Mouse (Mus musculus) neural tube, embryonic 13.5 days (tissue): ENCODE results near the gene Dbi. TPM values are rescaled to one million over a fixed set of nuclear protein-coding genes. Genes with fewer than 3 reads are reported as not detected.
"Not testable (repeated sequence)": the region's sequence is repeated elsewhere in the genome, so short reads cannot be mapped to it uniquely, and the experiment has no call there.

Source experiments
- ATAC-seq: fragments of 200-750 bp; cut with Nextera tagmentation; 2 replicates; pipeline ENCODE4 v1.8.0; 2017; ENCODE audit warnings: low read depth, mild to moderate bottlenecking, moderate TSS enrichment, moderate library complexity
- H3K27ac ChIP-seq: fragments of 300-500 bp; sonication (generic); replicated peaks from 2 replicates; pipeline ENCODE4 v1.5.1; 2015; ENCODE audit warnings: moderate library complexity, mild to moderate bottlenecking, inconsistent platforms
- H3K27me3 ChIP-seq: fragments of 300-500 bp; sonication (generic); 2 replicates; pipeline ENCODE4 v1.6.1; 2015; ENCODE audit warnings: mild to moderate bottlenecking, inconsistent platforms
- H3K36me3 ChIP-seq: fragments of 300-500 bp; sonication (generic); 2 replicates; pipeline ENCODE4 v1.6.1; 2015; ENCODE audit warnings: mild to moderate bottlenecking, inconsistent platforms
- H3K4me1 ChIP-seq: fragments of 300-500 bp; sonication (generic); replicated peaks from 2 replicates; pipeline ENCODE4 v1.6.1; 2015; ENCODE audit warnings: inconsistent platforms
- H3K4me2 ChIP-seq: fragments of 300-500 bp; sonication (generic); 2 replicates; pipeline ENCODE4 v1.6.1; 2015; ENCODE audit warnings: inconsistent platforms, mild to moderate bottlenecking, moderate library complexity
- H3K4me3 ChIP-seq: fragments of 300-500 bp; sonication (generic); 2 replicates; pipeline ENCODE4 v1.5.1; 2015; ENCODE audit warnings: mild to moderate bottlenecking, inconsistent platforms
- H3K9ac ChIP-seq: fragments of 300-500 bp; sonication (generic); 2 replicates; pipeline ENCODE4 v1.6.1; 2015; ENCODE audit warnings: moderate library complexity, mild to moderate bottlenecking, inconsistent platforms
- H3K9me3 ChIP-seq: fragments of 300-500 bp; sonication (generic); 2 replicates; pipeline ENCODE4 v1.6.1; 2016; ENCODE audit warnings: inconsistent platforms
- WGBS: fragments of 180-500 bp; shearing (Covaris S2); methylation state at CpG from one replicate; pipeline ENCODE4 v1.1.7; 2015; 5-methylcytosine and 5-hydroxymethylcytosine counted together
- polyA plus RNA-seq: library from polyadenylated mRNA; unstranded; fragments of >200 nt; fragmentation: Nextera tagmentation; extraction: Ambion mirVana; gene quantifications from 2 replicates; pipeline ENCODE4 v1.2.1, GENCODE M21; 2015

Gene Dbi
- polyA plus RNA-seq, 1 experiment from 2014 or later: 2,328 TPM

DNA sequence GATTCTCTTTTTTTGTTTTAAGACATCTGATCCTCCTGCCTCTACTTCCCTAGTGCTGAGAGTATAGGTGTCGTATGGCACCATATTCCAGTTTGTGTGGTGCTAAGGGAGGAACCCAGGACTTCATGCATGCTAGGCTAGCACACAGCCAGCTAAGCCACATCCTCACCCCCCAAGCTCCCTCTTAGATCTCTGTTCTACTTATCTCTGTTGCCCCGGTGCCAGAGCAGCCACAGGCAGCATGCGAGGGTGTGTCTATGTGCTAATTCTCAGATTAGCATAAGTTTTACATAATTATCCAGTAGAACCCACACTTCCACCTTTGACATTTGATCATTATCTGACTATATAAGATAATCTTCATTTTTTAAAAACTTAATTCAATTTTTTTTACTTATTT, 26.0 kb downstream of the Dbi start:
- no peaks in the 10 kb centered on the region for H3K4me1 ChIP-seq
- H3K36me3 ChIP-seq: no peaks in the 10 kb centered on the region
- 82% methylated on average over 3 of the region's 3 CpGs for WGBS
- no peak for ATAC-seq
- no peak overlapping the region for H3K4me2 ChIP-seq
- no peaks in the 10 kb centered on the region for H3K27me3 ChIP-seq
- no peaks in the 10 kb centered on the region; the same call in 1 of the 2 replicates for H3K9me3 ChIP-seq
- H3K9ac ChIP-seq: no peak overlapping the region
- no peak overlapping the region for H3K4me3 ChIP-seq
- no peak overlapping the region for H3K27ac ChIP-seq

DNA sequence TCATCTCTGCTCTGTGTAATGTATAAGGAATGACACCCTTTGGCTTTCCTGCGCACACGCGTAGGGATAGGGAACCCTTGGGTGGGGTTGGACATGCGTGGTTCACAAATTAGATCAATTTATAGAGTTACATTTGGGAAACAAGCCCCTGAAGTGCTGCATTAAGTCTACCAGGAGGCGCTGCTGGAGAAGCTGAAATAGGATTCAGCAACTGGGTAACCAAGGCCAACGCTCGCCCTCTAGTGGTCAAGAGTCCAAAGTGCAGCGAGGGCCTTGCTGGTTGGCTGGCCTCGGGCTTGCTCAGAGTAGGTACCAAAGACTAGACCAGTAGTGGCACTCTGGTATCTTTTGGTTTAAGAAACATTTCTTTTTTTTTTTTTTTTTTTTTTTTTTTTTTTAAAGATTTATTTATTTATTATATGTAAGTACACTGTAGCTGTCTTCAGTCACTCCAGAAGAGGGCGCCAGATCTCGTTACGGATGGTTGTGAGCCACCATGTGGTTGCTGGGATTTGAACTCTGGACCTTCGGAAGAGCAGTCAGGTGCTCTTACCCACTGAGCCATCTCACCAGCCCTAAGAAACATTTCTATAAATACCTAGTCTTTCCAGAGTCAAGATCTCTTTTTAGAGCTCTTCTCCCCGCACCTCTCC, 27.3 kb downstream of the Dbi start:
- ATAC-seq, H3K9me3 ChIP-seq, H3K36me3 ChIP-seq, H3K27ac ChIP-seq, H3K27me3 ChIP-seq, H3K4me3 ChIP-seq, H3K4me2 ChIP-seq, H3K9ac ChIP-seq, H3K4me1 ChIP-seq: not testable (repeated sequence)
- WGBS: 56% methylated on average over 11 of the region's 14 CpGs

DNA sequence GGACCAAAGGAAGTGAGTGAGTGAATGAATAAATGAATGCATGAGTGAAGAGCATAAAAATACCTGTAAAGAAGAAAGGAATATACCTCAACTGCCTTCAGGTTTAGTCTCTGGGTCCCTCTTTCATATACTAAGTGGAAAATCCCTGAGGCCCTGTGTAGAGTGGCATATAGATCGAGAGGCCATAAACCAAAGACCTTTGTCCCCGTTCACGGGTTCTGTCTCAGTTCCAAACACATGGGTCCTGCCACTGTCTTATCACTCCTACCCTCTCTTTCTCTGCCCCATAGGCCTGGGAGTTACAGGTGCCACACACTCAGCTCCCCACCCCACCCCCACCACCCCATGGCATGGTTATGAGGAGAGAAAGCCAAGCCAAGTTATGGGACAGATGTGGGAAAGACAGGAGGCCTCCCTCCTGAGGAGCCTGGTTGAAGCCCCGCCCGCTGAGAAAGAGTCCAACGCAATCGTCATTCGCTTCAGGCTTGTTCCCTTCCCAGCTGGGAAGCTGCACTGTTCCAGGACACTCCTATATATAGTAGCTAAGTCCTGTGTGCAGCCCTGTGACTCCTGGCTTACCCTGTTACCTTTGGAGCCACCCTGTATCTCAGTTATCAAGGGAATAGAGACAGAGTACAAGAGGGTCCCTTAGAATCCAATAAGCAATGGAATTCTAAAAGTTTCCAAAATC, 29.9 kb downstream of the Dbi start:
- Histone ChIP-seq H3K36me3 (no peaks in the 10 kb centered on the region), H3K4me3 (no peak overlapping the region), H3K9me3 (no peaks in the 10 kb centered on the region; the same call in 1 of the 2 replicates), H3K4me1 (no peaks in the 10 kb centered on the region), H3K27me3 (no peaks in the 10 kb centered on the region), H3K4me2 (no peak overlapping the region), H3K9ac (no peak overlapping the region), H3K27ac (no peak overlapping the region)
- WGBS: 83% methylated on average over 8 of the region's 8 CpGs
- ATAC-seq: no peak

DNA sequence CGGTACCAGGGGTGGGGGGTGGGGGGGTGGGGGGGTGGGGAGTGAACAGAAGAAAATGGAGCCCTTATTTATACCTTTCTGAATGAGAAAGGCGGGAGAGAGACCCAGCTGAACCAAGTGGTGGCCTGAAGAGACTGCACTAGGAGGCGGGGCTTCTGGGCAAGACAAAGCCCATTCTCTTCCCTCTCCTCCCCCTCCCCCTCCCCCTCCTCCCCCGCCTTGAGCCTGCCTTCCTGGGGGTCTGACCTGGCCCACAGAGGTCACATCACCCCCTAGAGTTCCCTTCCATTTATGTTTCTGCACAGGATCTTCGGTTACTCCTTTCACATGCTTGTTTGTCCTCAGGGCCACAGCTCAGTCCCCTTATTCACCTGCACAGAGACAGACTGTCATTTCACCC, 31.7 kb downstream of the Dbi start:
- Histone ChIP-seq H3K9me3 (no peaks in the 10 kb centered on the region; the same call in 1 of the 2 replicates), H3K36me3 (no peaks in the 10 kb centered on the region), H3K27ac (no peak overlapping the region), H3K27me3 (no peaks in the 10 kb centered on the region), H3K9ac (no peak overlapping the region), H3K4me2 (no peak overlapping the region), H3K4me1 (no peaks in the 10 kb centered on the region), H3K4me3 (no peak overlapping the region)
- WGBS: 14% methylated on average over 4 of the region's 5 CpGs
- ATAC-seq: no peak

DNA sequence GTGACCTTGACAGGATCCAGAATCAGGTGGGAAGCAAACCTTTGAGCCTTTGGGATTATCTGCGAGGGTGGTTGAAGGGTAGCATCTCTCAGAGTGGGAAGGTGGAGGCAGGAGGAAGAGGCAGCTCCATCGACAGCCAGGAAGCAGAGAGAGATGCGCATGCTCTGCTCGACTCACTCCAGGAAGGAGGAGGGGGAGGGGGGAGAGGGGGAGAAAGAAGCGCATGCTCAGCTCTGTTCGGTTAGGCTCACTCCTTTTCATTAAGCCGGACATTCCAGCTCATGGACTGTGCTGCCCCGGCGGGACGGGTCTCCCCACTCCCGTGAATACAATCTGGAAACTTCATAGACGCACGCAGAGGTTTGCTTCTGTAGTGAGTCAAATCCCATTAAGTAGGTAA, 34.2 kb downstream of the Dbi start:
- Histone ChIP-seq H3K4me1 (0 out of 2 replicates have a peak, but pooled peaks cover 5% of the 10 kb centered on the region), H3K9ac (no peak overlapping the region), H3K4me3 (no peak overlapping the region), H3K9me3 (no peaks in the 10 kb centered on the region), H3K4me2 (no peak overlapping the region), H3K27ac (no peak overlapping the region), H3K36me3 (no peaks in the 10 kb centered on the region), H3K27me3 (no peaks in the 10 kb centered on the region)
- WGBS: 77% methylated on average over 13 of the region's 13 CpGs
- ATAC-seq: no peak

DNA sequence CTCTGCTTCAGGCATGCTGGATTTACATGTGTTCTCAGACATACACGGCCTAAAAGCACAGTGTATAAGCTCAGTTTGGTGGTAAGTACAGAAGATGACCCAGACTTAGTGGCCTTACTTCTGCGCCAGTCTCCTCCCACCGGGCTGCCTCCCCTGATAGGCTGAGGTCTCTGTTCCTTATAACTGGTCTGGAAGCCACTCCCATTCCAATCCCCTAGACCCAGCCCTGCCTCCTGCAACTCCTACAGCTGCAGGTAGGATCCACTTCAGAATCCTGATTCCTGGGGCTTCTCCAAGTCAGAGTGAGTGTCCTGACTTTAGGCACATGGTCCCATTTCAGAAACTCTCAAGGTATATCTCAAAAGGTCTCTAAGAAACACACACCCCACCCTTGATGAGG, 35.2 kb downstream of the Dbi start:
- WGBS: 71% methylated on average over 3 of the region's 3 CpGs
- no peak for ATAC-seq
- Histone ChIP-seq H3K9me3 (no peaks in the 10 kb centered on the region), H3K4me2 (no peak overlapping the region), H3K27ac (no peak overlapping the region), H3K4me3 (no peak overlapping the region), H3K36me3 (no peaks in the 10 kb centered on the region), H3K9ac (no peak overlapping the region), H3K27me3 (no peaks in the 10 kb centered on the region), H3K4me1 (0 out of 2 replicates have a peak, but pooled peaks cover 5% of the 10 kb centered on the region)

DNA sequence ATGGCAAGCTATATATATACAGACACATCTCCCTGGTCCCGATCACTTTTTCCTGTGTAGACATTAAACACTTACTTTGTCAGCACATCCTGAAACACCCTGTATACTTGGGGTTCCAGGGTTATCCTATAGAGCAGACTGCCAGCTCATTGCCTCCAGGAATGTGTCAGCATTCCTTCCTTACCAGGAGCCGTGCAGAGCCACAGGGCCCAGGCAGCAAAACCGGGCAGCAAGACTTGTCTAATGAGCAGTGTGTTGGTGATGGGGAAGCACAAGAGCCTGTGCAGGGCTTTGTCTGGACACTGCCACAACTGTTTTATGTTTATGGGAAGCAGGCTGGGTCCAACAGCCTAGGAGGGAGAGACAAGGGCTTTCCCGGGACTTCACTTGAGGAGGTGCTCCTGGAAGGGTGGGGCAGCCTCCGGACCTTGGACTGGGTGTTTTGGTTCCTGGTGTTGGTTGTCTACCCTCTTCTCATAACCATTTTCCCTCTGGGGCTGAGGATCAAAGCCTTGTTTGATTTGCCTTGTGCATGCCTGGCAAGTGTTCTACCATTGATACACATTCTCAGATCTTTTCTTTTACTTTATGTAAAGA, 36.9 kb downstream of the Dbi start:
- H3K9me3 ChIP-seq: no peaks in the 10 kb centered on the region
- no peak for ATAC-seq
- H3K4me1 ChIP-seq: 0 out of 2 replicates have a peak, but pooled peaks cover 5% of the 10 kb centered on the region
- H3K27ac ChIP-seq: no peak overlapping the region
- no peak overlapping the region for H3K4me3 ChIP-seq
- H3K36me3 ChIP-seq: no peaks in the 10 kb centered on the region
- no peak overlapping the region for H3K4me2 ChIP-seq
- H3K27me3 ChIP-seq: 0 out of 2 replicates have a peak, but pooled peaks cover under 1% of the 10 kb centered on the region
- WGBS: 65% methylated on average over 5 of the region's 5 CpGs
- no peak overlapping the region for H3K9ac ChIP-seq

DNA sequence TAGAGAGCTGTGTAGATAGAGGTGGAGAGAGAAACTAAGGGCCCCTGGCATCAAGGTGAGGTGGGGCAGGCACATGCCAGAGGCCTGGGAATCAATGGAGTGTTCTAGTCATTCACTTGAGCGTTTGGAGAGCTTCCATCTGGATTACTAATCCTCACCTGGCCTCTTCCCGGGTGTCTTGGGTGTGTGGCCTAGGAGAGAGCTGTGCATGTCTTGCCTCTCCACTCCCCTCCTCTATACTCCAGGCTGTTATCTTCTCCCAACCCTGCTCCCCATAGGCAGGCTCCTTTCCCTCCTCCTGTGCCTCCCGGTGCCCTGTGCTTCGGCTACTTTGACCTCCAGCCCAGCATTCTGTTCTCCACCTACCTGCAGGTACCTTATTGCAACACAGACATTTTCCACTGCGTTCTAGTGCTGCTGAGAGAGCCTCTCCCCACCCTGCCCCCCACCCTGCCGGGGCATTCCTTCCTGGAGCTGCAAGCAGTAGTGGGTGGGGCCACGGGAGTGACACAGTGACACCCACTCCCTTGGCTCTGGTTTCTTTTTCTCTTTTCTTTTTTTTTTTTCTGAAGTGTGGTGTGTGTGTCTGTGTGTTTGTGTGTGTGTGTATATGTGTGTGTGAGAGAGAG, 37.8 kb downstream of the Dbi start:
- no peak overlapping the region for H3K4me2 ChIP-seq
- 46% methylated on average over 7 of the region's 7 CpGs for WGBS
- H3K27ac ChIP-seq: no peak overlapping the region
- no peaks in the 10 kb centered on the region for H3K9me3 ChIP-seq
- H3K36me3 ChIP-seq: no peaks in the 10 kb centered on the region
- H3K9ac ChIP-seq: no peak overlapping the region
- no peak for ATAC-seq
- H3K4me3 ChIP-seq: no peak overlapping the region
- 0 out of 2 replicates have a peak, but pooled peaks cover 3% of the 10 kb centered on the region for H3K27me3 ChIP-seq
- 0 out of 2 replicates have a peak, but pooled peaks cover 5% of the 10 kb centered on the region for H3K4me1 ChIP-seq

DNA sequence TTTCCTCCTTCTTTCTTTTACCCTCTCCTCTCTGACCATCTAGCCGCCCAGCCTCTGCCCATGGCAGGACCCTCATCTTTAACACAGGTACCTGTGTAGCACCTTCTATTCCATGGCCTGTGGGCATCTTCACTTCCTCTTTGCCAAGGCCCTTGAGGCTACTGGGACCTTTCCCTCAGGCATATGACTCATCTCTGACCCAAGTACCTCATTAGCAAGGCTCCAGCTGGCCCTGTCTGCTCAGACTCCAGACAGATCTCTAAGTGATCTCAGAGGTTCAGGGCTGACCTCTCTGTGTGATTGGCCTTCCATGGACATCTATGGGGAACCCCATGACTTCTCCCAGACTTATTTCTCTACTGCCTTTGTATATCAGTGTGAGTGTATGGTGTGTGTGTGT, 40.2 kb downstream of the Dbi start:
- Histone ChIP-seq H3K9me3 (no peaks in the 10 kb centered on the region), H3K36me3 (no peaks in the 10 kb centered on the region), H3K27ac (no peak overlapping the region), H3K4me3 (no peak overlapping the region), H3K9ac (no peak overlapping the region), H3K27me3 (0 out of 2 replicates have a peak, but pooled peaks cover 3% of the 10 kb centered on the region), H3K4me1 (0 out of 2 replicates have a peak, but pooled peaks cover 5% of the 10 kb centered on the region), H3K4me2 (no peak overlapping the region)
- 100% methylated on average over 1 of the region's 1 CpGs for WGBS
- ATAC-seq: no peak

DNA sequence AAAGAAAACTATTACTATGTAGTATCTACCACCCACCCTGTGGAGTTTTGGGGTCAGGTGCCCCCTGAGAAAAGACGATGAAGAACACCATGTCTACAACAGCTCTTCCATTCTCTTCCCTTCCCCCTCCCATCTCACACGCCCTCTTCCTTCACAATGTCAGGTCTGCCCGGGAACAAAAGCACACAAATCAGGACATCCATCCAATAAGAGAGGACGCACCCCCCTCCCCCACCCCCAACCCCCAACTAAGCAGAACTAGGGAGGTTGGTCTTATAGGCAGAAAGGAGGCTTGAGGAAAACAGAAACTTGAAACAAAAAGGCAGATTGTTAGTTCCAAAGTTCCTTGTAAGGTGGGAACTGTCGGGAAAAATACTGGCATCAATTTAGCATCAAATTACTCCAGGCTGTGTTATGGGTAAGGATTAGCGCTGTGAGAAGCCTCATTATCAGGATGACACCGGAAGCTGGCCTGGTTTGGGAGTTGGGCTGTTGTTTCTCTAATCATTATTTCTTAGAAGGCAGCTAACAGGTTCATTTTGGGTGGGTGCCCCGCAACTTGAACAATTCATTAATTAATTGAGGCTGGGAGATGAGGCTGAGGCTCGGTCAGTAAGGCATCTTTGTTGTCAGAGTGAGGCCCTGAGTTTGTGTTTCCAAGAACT, 43.0 kb downstream of the Dbi start:
- no peak overlapping the region for H3K4me3 ChIP-seq
- WGBS: 13% methylated on average over 9 of the region's 9 CpGs
- H3K36me3 ChIP-seq: no peaks in the 10 kb centered on the region
- peaks cover 15% of the 10 kb centered on the region for H3K4me1 ChIP-seq
- no peaks in the 10 kb centered on the region for H3K9me3 ChIP-seq
- H3K27ac ChIP-seq: no peak overlapping the region
- H3K4me2 ChIP-seq: no peak overlapping the region
- peaks cover 26% of the 10 kb centered on the region for H3K27me3 ChIP-seq
- no peak overlapping the region for H3K9ac ChIP-seq
- ATAC-seq: no peak

DNA sequence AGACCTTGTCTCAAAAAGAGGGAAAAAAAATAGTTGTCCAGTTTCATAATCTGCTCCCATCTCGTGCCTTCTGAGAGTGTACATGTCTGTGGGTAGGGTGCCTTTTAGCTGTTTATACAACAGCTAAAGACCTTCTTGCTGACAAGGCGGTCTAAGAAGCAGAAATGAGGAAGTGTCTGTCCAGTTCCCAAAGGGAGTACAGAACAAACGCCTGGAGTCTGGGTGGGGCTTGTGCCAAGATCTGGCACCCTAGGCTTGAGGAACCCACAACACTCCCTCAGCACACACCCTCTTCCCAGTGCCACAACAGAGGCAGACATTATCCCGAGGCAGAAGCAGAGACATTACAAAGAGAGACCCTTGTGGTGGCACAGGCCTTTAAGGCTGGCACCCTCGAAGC, 45.4 kb downstream of the Dbi start:
- Histone ChIP-seq H3K4me3 (no peak overlapping the region), H3K9ac (no peak overlapping the region), H3K4me1 (peaks cover 20% of the 10 kb centered on the region), H3K27ac (no peak overlapping the region), H3K27me3 (peaks cover 42% of the 10 kb centered on the region), H3K36me3 (no peaks in the 10 kb centered on the region), H3K9me3 (no peaks in the 10 kb centered on the region), H3K4me2 (no peak overlapping the region)
- WGBS: 80% methylated on average over 5 of the region's 5 CpGs
- ATAC-seq: no peak

DNA sequence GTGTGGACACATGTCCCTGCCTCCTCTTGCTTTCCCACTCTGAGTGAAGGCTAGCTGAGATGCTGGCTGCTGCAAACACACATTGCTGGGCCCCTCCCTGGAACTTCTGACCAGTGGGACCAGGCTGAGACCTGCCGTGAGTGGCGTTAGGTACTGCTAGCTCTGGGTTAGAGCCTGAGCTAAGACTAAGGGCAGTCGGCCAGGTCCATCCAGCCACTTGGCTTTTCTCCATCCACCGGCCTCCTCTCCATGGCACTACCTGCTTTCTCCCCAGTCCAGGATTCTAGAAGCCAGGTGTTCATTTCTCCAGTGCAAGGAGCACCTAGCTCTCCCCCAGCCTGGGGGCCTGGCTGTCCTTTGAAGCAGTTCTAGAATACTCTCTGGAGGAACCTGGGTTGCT, 45.9 kb downstream of the Dbi start:
- Histone ChIP-seq H3K9ac (no peak overlapping the region), H3K9me3 (no peaks in the 10 kb centered on the region), H3K36me3 (no peaks in the 10 kb centered on the region), H3K27me3 (peaks cover 42% of the 10 kb centered on the region), H3K4me3 (no peak overlapping the region), H3K4me2 (no peak overlapping the region), H3K27ac (no peak overlapping the region), H3K4me1 (peaks cover 20% of the 10 kb centered on the region)
- 79% methylated on average over 4 of the region's 4 CpGs for WGBS
- ATAC-seq: no peak
